Comparison of ENCODE assay signal across 24 mouse cellular contexts in the genomic region with DNA sequence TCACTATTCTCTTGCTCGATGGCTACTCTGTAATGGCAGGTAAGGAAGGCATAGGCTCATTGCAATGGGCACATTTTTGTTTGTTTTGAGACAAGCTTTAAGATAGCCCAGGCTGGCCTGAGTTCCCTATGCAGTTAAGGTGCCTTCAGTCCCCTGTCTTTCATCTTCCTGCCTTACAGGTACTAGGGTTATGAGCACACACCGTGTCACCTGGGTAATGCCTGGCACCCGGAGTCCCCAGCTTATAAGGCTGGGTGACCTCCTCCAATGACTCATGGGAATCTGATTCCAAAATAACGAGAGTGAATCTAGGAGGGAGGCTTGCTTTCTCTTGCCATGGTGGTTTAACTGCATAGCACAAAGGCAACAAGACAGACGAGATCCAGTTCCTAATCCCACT.
"Had no signal": no experiment of that assay in that cellular context is flagged by ENCODE, and none has a peak within 500 bp of the region (broad histone marks: within the 10 kb centered on the region; RNA-seq: fewer than 3 reads in every experiment).

No protein-coding gene starts in this region.

- H3K4me3 ChIP-seq: gastrocnemius, adult 2 months; heart, adult 2 months; heart, embryonic 12.5 days; hindbrain, embryonic 10.5 days; intestine, embryonic 15.5 days; layer of hippocampus, adult 2 months; left cerebral cortex, adult 2 months; limb, embryonic 10.5 days; limb, embryonic 12.5 days; liver, embryonic 13.5 days had no signal

- H3K4me1 ChIP-seq: heart, embryonic 12.5 days; hindbrain, embryonic 10.5 days; intestine, embryonic 15.5 days; limb, embryonic 12.5 days; liver, embryonic 13.5 days had no signal

- ATAC-seq: hindbrain, embryonic 16.5 days; inflammation-experienced regulatory T-cells, adult 6 months; intestine, embryonic 15.5 days; intestine, postnatal 0 days had no signal

- H3K27me3 ChIP-seq: heart, embryonic 12.5 days; intestine, embryonic 15.5 days; limb, embryonic 12.5 days; liver, embryonic 13.5 days had no signal

- H3K27ac ChIP-seq: gastrocnemius, adult 2 months; heart, adult 2 months; hindbrain, embryonic 10.5 days; hindbrain, embryonic 14.5 days; intestine, embryonic 15.5 days; layer of hippocampus, adult 2 months; left cerebral cortex, adult 2 months; limb, embryonic 10.5 days; limb, embryonic 12.5 days; liver, embryonic 13.5 days had no signal

- H3K36me3 ChIP-seq: heart, embryonic 12.5 days; intestine, embryonic 15.5 days; limb, embryonic 10.5 days; liver, embryonic 13.5 days had no signal

- H3K4me2 ChIP-seq: heart, embryonic 12.5 days; hindbrain, embryonic 14.5 days; intestine, embryonic 15.5 days; limb, embryonic 12.5 days; liver, embryonic 11.5 days; liver, embryonic 13.5 days had no signal

- H3K9me3 ChIP-seq: heart, embryonic 12.5 days; hindbrain, embryonic 10.5 days; intestine, embryonic 15.5 days; limb, embryonic 10.5 days; limb, embryonic 12.5 days; liver, embryonic 13.5 days had no signal

- H3K9ac ChIP-seq: heart, embryonic 12.5 days; hindbrain, embryonic 14.5 days; intestine, embryonic 15.5 days; limb, embryonic 12.5 days; liver, embryonic 13.5 days had no signal

- DNase-seq: gastrocnemius, adult 2 months; gastrocnemius, postnatal 10 days; gastrocnemius, postnatal 25 days; heart, adult 2 months; heart, postnatal 10 days; heart, postnatal 4 days; kidney, adult 18-20 months; kidney, postnatal 10 days; kidney, postnatal 25 days; kidney, postnatal 4 days; liver; liver, embryonic 13.5 days had no signal
